ENCODE assay signal across 16 mouse cellular contexts in genomic region chr11:55170501-55170900, GRCm38 (mm10). TPM values are rescaled to one million over a fixed set of nuclear protein-coding genes. Genes with fewer than 3 reads are reported as not detected.
DNase-seq lines count a peak whose midpoint lies in the region.
"Had no signal": no experiment of that assay in that cellular context is flagged by ENCODE, and none has a peak within 500 bp of the region (broad histone marks: within the 10 kb centered on the region; RNA-seq: fewer than 3 reads in every experiment).

No protein-coding gene starts in this region.

- peak; percentile 24 for DNase-seq in adrenal gland, adult 8-10 months
- DNase-seq in adrenal gland, postnatal 25 days: no peak
- DNase-seq in adrenal gland, postnatal 14 days: peak; percentile 30
- peak; percentile 33 to 39 for DNase-seq in adrenal gland, postnatal 36 days
- DNase-seq in urinary bladder, postnatal 4 days (ENCODE audit: low spot score in 2 of 2): no peak
- no peak for DNase-seq in c-Kit-positive CD71-positive TER-119-positive erythroid progenitor cells, embryonic 14.5 days (ENCODE audit: low spot score)
- DNase-seq: cerebellum, adult 11 months; cerebellum, adult 18-20 months; cerebellum, adult 8-10 months; cerebellum, adult 9-11 months; cerebellum, postnatal 14 days; cerebellum, postnatal 36 days; embryo, embryonic 11 days had no signal

RNA-seq across cellular contexts. Expression of gene Slc36a2, which starts 14.4 kb away (rescaled TPM):
- total RNA-seq in adrenal gland, adult 8-10 months (2022): 10 to 100 TPM; 11.2 to 54.4 (median 43.2) TPM
- 58.3 and 78.2 TPM in 2 replicates for total RNA-seq in adrenal gland, postnatal 25 days (2021)
- 176 and 200 TPM in 2 replicates for total RNA-seq in adrenal gland, postnatal 14 days (2021)
- total RNA-seq in adrenal gland, postnatal 36 days (2021): 10 to 100 TPM; 89.2 to 97.0 TPM
- total RNA-seq: MEL had no signal

RNA-seq across cellular contexts. Expression of gene Slc36a3, which starts 19.0 kb away (rescaled TPM):
- not detected for total RNA-seq in adrenal gland, adult 8-10 months (2022)
- total RNA-seq in adrenal gland, postnatal 25 days (2021): not detected in 2 replicates
- total RNA-seq in adrenal gland, postnatal 14 days (2021): not detected in 2 replicates
- not detected for total RNA-seq in adrenal gland, postnatal 36 days (2021)
- total RNA-seq: common myeloid progenitor, adult 5-6 weeks; ES-E14 had no signal

RNA-seq across cellular contexts. Expression of gene Slc36a1, which starts 33.6 kb away (rescaled TPM):
- total RNA-seq in adrenal gland, adult 8-10 months (2022): 10 to 100 TPM; 24.4 to 27.7 (median 24.6) TPM
- 16.7 and 26.4 TPM in 2 replicates for total RNA-seq in adrenal gland, postnatal 25 days (2021)
- 19.3 and 23.0 TPM in 2 replicates for total RNA-seq in adrenal gland, postnatal 14 days (2021)
- 10 to 100 TPM; 14.5 to 18.4 TPM for total RNA-seq in adrenal gland, postnatal 36 days (2021)

Comparison
In these comparisons a context has a peak if more than half of its experiments do, and no peak if none do; other contexts are left out.
1. DNase-seq: peak in adrenal gland, adult 8-10 months (single experiment), adrenal gland, postnatal 14 days (single experiment) and adrenal gland, postnatal 36 days (2 of 2); none in adrenal gland, postnatal 25 days (single experiment), urinary bladder, postnatal 4 days (0 of 2) and c-Kit-positive CD71-positive TER-119-positive erythroid progenitor cells, embryonic 14.5 days (single experiment).